Mouse (Mus musculus): ENCODE data around the gene Ly6g5b.

Ly6g5b gene

GRCm38 (mm10) chr17:35104754-35105153, 10.5 kb downstream of the Ly6g5b start:
- no peak for DNase-seq (ENCODE audit: low read depth)

- no peak for DNase-seq (ENCODE audit: low read depth)
Measured at GRCm38 (mm10) chr17:35104079-35104478, 11.1 kb downstream of the Ly6g5b start.

GRCm38 (mm10) chr17:35103221-35103690, 12.0 kb downstream of the Ly6g5b start:
- DNase-seq (ENCODE audit: low read depth), result no peak

GRCm38 (mm10) chr17:35102299-35102698, 12.9 kb downstream of the Ly6g5b start:
- DNase-seq (ENCODE audit: low read depth), result no peak

GRCm38 (mm10) chr17:35101161-35101560, 14.1 kb downstream of the Ly6g5b start:
- DNase-seq (ENCODE audit: low read depth), result no peak

- no peak for DNase-seq (ENCODE audit: low read depth)
Measured at GRCm38 (mm10) chr17:35100196-35100765, 14.9 kb downstream of the Ly6g5b start.

GRCm38 (mm10) chr17:35097164-35097655, 18.0 kb downstream of the Ly6g5b start:
- DNase-seq (ENCODE audit: low read depth), result no peak

GRCm38 (mm10) chr17:35096597-35096996, 18.6 kb downstream of the Ly6g5b start:
- DNase-seq (ENCODE audit: low read depth), result no peak

- DNase-seq (ENCODE audit: low read depth), result no peak
Measured at GRCm38 (mm10) chr17:35094475-35095365, 20.5 kb downstream of the Ly6g5b start.

- no peak for DNase-seq (ENCODE audit: low read depth)
Measured at GRCm38 (mm10) chr17:35092403-35093198, 22.6 kb downstream of the Ly6g5b start.

GRCm38 (mm10) chr17:35090166-35090932, 24.9 kb downstream of the Ly6g5b start:
- DNase-seq (ENCODE audit: low read depth), result no peak

GRCm38 (mm10) chr17:35088825-35089644, 26.2 kb downstream of the Ly6g5b start, which contains the start of gene Abhd16a:
TSS of gene Abhd16a (plus strand) at chr17:35089263.
- DNase-seq (ENCODE audit: low read depth), result peak; percentile 83

GRCm38 (mm10) chr17:35088151-35088550, 27.1 kb downstream of the Ly6g5b start:
- DNase-seq (ENCODE audit: low read depth), result no peak

GRCm38 (mm10) chr17:35085208-35085865, 29.9 kb downstream of the Ly6g5b start, which contains the start of gene Ly6g6f:
TSS of gene Ly6g6f (minus strand) at chr17:35085610.
- DNase-seq (ENCODE audit: low read depth), result no peak

GRCm38 (mm10) chr17:35083929-35084497, 31.2 kb downstream of the Ly6g5b start:
- no peak for DNase-seq (ENCODE audit: low read depth)

GRCm38 (mm10) chr17:35082841-35083576, 32.2 kb downstream of the Ly6g5b start:
- no peak for DNase-seq (ENCODE audit: low read depth)

- DNase-seq (ENCODE audit: low read depth), result no peak
Measured at GRCm38 (mm10) chr17:35080710-35081109, 34.5 kb downstream of the Ly6g5b start.

GRCm38 (mm10) chr17:35080248-35080647, 35.0 kb downstream of the Ly6g5b start:
- no peak for DNase-seq (ENCODE audit: low read depth)

GRCm38 (mm10) chr17:35079778-35080177, 35.5 kb downstream of the Ly6g5b start:
- no peak for DNase-seq (ENCODE audit: low read depth)
